Mouse (Mus musculus) ZHBTc4 (cell line): ENCODE measurements around the gene Slc5a11.
A peak's percentile ranks its signal among the peaks of the same experiment; 100 is the strongest.

Source experiments
- DNase-seq: peaks from one replicate; pipeline ENCODE4 v3.0.0-alpha.2; 2011; ENCODE audit warnings: low read depth, low spot score

The Slc5a11 gene

DNA sequence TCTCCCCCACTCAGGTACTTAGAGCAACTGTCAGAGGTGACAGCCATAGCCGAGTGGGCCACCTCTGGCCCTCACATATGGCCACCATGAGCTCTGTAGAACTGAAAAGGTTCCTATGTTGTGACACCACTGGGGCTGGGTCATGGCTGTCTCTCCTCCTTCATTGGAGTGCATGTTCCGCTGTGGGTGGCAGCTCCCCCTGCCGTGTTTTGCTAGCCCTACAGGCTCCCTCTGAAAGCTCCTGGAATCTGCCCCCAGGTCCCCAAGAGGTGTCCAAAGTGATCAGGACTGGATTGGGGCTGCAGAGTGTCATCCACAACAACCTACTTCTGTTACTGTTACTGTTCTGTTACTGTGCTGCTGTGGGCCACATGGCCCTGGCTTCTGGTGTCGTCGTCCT is 2.3 kb upstream of the Slc5a11 start:
- DNase-seq = peak; percentile 78

GRCm38 (mm10) chr7:123215138-123215537 is 558 bp downstream of the Slc5a11 start:
- peak; percentile 31 for DNase-seq

GRCm38 (mm10) chr7:123217448-123218354 is 3.1 kb downstream of the Slc5a11 start:
- no peak for DNase-seq

DNA sequence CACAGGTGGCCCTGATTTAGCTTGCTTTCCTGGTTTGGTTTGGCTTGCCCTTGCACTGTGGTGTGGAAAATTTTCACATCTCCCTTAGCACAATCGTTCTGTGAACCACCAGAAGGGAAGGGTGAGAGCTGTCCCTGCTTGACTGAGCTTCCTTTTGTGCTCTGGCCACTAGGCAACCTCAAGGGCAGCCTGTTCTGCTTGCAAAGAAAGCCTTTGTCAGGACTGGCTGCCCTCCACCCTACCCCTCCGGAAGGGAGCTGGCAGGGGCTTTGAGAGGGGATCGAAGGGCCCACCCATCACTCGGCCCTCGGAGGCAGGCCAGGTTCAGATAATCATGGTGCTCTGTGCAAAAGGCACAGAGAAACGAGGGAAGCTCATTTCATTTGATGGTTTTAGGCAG is 4.0 kb downstream of the Slc5a11 start:
- peak; percentile 48 for DNase-seq

DNA sequence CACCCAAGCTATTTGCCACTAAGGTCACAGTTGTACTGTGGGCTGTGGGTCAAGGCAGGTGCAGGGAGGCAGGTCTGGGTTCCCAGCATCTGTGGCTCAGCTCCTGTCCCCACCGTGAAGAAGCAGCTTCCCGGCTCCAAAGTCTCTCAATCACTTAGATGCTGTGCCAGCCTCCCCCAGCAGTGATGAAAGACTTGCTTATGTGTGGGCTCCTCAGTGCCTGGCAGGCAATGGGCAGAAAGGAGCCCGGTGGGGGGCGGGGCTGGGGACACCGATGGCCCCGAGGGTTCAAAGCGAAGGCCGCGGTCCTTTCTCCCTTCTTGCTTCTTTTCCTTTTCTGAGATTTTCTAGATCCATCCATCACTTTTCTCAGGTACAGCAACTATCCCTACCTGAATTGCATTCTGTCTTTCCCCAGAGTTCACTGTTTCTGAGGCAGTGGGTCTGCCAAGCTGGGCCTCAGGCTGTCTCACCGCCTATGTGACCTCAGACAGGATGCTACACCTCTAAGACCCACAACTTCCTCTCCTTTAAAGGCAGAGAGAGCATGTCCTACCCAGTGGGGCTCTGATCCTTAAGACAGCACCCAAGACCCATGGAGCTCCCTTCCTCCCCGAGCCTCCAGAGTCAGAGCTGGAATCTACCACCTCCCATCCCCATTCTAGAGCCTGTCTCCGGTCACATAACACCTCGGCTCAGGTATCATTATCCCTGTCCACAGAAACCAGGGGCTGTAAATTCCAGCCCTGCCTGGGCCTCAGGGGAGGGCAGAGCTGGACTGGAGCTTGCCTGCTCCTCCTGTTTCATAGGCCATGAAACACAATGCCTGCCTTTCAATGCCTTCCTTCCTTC is 5.4 kb downstream of the Slc5a11 start:
- DNase-seq = peak; percentile 37

DNA sequence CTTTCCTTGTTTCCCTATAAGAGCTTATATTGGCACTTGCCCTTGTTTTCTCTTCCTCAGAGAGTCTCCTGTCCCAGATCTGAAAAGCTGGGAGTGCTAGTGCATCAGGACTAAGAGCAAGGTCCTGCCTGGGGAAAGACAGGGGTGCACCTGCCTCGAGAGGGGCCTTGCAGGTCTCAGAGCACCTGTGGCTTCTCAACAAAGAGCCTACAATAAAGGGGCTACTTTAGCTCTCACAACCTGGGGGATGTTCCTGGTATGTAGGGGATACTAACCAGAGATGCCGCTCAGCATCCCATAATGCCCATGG is 6.0 kb downstream of the Slc5a11 start:
- DNase-seq = no peak

GRCm38 (mm10) chr7:123224076-123224475 is 9.5 kb downstream of the Slc5a11 start:
- no peak for DNase-seq

- DNase-seq = no peak
Measured at GRCm38 (mm10) chr7:123225159-123225558, 10.6 kb downstream of the Slc5a11 start.

- peak; percentile 65 for DNase-seq
Measured at GRCm38 (mm10) chr7:123235449-123235848, 20.9 kb downstream of the Slc5a11 start.

DNA sequence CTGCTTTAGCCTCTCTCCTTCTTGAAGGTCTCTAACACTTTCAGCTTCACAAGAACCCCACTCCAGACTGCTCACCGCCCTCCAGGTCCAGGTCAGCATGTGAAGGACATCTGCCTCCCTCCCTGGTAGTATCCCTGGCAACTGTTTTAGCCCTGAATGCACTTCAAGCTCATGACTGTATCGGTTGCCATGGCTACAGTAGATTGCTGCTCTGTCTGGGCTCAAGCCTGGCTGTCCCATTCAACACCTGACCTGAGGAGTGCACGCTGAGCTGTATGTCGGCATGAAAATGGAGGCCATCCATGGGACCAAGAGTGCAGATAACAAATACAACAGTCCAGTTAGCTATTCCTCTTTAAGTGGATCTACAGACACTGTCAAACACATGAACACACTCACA is 24.0 kb downstream of the Slc5a11 start:
- DNase-seq = no peak

DNA sequence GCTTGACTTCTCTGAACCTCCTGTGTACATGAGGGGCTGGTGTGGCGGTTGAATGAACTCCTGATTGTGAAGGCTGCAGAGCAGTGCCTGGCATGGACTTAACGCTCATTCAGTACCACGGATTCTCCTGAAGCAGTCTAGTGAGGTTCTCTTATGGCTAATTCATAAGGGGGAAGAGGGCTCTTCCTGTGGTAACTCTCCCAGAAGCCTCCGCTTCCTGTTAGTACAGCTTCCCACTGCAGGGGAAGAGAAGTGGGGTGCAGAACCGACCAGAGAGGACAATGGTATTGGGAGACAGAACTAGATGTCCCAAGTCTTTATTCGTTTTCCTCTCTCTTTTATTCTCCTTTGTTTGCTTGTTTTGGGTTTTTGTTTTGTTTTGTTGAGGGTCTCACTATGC is 25.5 kb downstream of the Slc5a11 start:
- DNase-seq = no peak

- no peak for DNase-seq
Measured at GRCm38 (mm10) chr7:123242241-123242640, 27.7 kb downstream of the Slc5a11 start.

GRCm38 (mm10) chr7:123244833-123245232 is 30.3 kb downstream of the Slc5a11 start:
- no peak for DNase-seq

DNA sequence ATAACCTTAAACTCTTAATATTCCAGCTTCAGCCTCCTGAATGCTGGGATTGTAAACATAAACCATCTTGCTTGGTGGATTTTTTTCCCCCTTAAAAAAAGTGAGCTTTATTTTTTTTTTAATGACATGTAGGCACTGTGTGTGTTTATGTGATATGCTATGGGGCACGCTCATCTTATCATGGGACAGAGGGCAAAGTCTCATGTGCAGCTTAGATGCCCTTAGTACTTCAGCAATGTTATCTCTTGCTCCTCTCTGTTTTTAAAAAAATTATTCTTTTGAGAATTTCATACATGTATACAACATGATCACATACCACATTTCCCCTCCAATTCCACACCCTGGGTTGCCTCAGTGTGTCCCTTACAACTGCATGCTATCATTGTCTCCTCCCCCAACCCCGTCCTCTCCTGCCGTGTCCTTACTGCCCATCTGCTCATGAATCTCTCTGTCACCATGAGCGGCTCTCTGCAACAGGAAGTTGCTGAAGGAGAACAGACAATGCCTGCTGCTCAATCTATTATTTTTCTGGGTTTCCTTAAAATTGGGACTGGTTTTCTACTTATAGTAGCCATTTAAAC is 32.0 kb downstream of the Slc5a11 start:
- DNase-seq = no peak

DNA sequence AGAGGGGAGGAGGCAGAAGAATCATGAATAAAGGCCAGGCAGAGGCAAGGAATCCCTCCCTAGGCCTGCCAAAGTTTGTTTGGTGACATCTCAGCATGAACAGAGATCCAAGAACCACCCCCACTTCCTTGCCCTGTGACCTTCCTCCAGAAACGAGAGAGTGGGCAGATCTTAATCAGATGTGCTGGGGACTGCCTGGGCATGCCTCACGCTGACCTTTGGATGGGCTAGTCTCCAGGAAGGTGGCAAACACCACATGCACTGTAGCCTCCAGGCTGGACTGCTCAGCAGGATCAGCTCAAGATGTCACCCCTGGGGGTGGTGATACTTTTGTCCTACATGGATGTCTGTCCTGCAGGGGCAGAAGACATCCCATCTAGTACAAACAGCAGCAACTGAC is 33.6 kb downstream of the Slc5a11 start:
- DNase-seq = no peak

DNA sequence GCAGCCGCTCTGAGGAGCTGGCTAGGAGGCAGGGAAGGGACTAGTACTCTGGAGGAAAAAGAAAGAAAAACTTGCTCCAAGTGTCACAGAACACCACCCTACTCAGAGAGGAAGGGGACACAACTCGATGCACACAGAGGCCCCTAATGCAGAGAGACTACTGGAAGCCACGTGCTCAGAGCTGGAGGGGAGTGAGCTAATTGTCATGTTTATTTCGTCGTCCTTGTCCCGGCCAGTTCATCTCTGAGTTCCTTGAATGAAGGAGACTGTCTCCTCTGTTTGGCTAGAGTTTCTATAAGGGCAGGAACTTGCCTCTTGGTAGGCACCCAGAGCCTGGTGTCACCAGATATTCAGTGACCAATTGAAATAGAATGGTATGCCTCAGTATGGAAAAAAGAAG is 36.8 kb downstream of the Slc5a11 start:
- peak; percentile 65 for DNase-seq

DNA sequence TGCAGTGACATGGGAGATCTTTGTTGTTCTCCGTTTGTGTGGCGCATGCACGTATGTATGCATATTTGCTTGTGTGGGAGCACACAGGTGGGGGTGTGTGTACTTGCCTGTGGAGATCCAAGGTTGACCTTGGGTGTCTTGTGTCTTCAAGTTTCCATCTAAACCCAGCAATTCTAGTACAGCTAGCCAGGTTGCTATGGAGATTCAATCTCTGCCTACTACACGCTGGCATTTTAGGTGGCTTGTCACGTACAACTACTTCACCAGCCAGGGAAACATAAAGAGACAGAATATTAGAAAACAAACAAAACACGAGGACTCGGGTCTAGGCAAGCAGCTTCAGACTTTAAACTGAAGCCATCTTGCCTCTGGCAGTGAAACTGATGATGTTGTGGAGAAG is 38.8 kb downstream of the Slc5a11 start:
- no peak for DNase-seq

DNA sequence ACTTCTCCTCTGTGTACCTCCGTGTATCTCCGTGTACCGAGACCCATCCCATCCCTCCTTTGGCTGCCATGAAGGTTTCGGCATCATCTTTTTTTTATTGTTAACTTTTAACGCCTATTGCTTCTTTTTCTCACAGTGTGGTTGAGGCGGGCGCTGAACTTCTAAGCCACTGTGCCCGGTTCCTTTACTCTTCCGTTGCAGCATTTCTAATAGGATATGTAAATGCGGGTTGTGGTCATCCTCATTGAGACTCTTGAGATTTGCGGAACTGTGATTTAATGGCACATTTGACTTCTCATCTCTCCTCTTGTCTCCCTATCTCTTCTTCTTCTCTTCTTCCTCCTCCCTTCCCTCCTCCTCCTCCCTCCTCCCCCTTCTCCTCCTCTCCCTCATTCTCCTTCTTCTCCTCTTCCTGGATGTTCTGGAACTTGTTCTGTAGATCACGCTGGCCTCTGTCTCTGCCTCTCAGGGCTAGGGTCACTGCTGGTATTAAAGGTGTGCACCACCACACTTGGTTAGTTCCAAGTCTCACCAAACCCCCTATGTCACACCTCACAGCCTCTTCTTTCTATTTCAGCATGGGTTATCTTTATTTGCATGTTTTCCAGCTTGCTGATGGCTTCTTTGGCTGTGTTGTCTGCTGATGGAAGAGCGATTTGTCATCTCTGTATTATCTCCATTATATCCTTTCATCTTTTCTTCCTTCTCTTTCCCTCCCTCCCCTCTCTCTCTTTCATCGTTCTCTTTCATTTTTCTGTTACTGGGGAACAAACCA is 39.8 kb downstream of the Slc5a11 start:
- DNase-seq = no peak

GRCm38 (mm10) chr7:123258103-123258502 is 43.5 kb downstream of the Slc5a11 start:
- no peak for DNase-seq

- DNase-seq = no peak
Measured at GRCm38 (mm10) chr7:123273056-123273455, 58.5 kb downstream of the Slc5a11 start.

GRCm38 (mm10) chr7:123276568-123276967 is 62.0 kb downstream of the Slc5a11 start:
- DNase-seq = no peak

DNA sequence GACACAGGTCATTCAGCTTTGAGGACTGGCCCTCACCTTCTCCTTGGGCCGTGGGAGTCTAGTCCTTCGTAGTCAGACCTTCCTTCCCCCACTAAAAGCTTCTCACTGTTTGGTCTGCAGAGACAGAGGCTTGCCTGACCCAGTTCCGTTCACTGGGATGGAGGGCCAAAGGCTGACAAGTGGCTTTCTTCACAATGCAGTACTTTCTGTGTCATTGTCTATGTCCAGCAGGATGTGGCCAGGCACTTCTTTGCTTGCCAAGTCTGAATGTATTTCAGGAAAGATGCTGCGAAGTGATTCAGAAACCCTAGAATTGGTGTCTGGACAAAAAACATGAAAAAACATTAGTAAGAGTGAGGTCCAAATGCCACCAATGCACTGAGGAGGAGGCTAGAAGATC is 65.2 kb downstream of the Slc5a11 start:
- DNase-seq = no peak
